Mouse (Mus musculus) intestine, embryonic 15.5 days (tissue): Measurements from ENCODE around the gene Cstf2. TPM values are rescaled to one million over a fixed set of nuclear protein-coding genes. Genes with fewer than 3 reads are reported as not detected.
A peak's percentile ranks its signal among the peaks of the same experiment; 100 is the strongest.

ENCODE experiments used
- ATAC-seq: fragments of 200-750 bp; cut with Nextera tagmentation; 2 replicates; pipeline ENCODE4 v1.8.0; 2017; ENCODE audit warnings: moderate TSS enrichment, moderate library complexity
- H3K27ac ChIP-seq: fragments of 300-500 bp; sonication (generic); 2 replicates; pipeline ENCODE4 v1.5.1; 2015; ENCODE audit warnings: mild to moderate bottlenecking, inconsistent platforms
- H3K27me3 ChIP-seq: fragments of 300-500 bp; sonication (generic); replicated peaks from 2 replicates; pipeline ENCODE4 v1.6.1; 2015; ENCODE audit warnings: inconsistent platforms
- H3K36me3 ChIP-seq: fragments of 300-500 bp; sonication (generic); 2 replicates; pipeline ENCODE4 v1.6.1; 2015; ENCODE audit warnings: inconsistent platforms
- H3K4me1 ChIP-seq: fragments of 300-500 bp; sonication (generic); replicated peaks from 2 replicates; pipeline ENCODE4 v1.6.1; 2015; ENCODE audit warnings: inconsistent platforms
- H3K4me2 ChIP-seq: fragments of 300-500 bp; sonication (generic); replicated peaks from 2 replicates; pipeline ENCODE4 v1.6.1; 2015; ENCODE audit warnings: mild to moderate bottlenecking, inconsistent platforms
- H3K4me3 ChIP-seq: fragments of 300-500 bp; sonication (generic); replicated peaks from 2 replicates; pipeline ENCODE4 v1.5.1; 2015; ENCODE audit warnings: inconsistent platforms
- H3K9ac ChIP-seq: fragments of 300-500 bp; sonication (generic); 2 replicates; pipeline ENCODE4 v1.6.1; 2015; ENCODE audit warnings: inconsistent platforms
- H3K9me3 ChIP-seq: fragments of 300-500 bp; sonication (generic); 2 replicates; pipeline ENCODE4 v1.6.1; 2016; ENCODE audit warnings: inconsistent platforms
- WGBS: fragments of 180-500 bp; shearing (Covaris S2); methylation state at CpG from one replicate; pipeline ENCODE4 v1.1.7; 2015; 5-methylcytosine and 5-hydroxymethylcytosine counted together
- polyA plus RNA-seq: library from polyadenylated mRNA; unstranded; fragments of >200 nt; fragmentation: Nextera tagmentation; extraction: Ambion mirVana; gene quantifications from 2 replicates; pipeline ENCODE4 v1.2.1, GENCODE M21; 2015

The Cstf2 gene
- 34.7 and 42.2 TPM in 2 replicates for polyA plus RNA-seq

- ATAC-seq = peak; percentile 98
- Histone ChIP-seq H3K9ac (peak within 1 kb of the TSS; percentile 67), H3K4me2 (peak within 1 kb of the TSS; percentile 49), H3K9me3 (no peaks in the 10 kb centered on the region), H3K4me1 (no peaks in the 10 kb centered on the region), H3K27ac (peak within 1 kb of the TSS; percentile 87), H3K27me3 (no peaks in the 10 kb centered on the region), H3K36me3 (no peaks in the 10 kb centered on the region), H3K4me3 (peak within 1 kb of the TSS; percentile 59)
- 19% methylated on average over 52 of the region's 77 CpGs for WGBS
Measured at GRCm38 (mm10) chrX:134058987-134059712, at the start of gene Cstf2. Gene Cstf2, plus strand, starts transcription at chrX:134059187.

- no peak overlapping the region for H3K4me2 ChIP-seq
- no peaks in the 10 kb centered on the region for H3K36me3 ChIP-seq
- peak; percentile 53; the same call in 1 of the 2 replicates for ATAC-seq
- no peaks in the 10 kb centered on the region for H3K9me3 ChIP-seq
- no peak overlapping the region for H3K27ac ChIP-seq
- H3K27me3 ChIP-seq = no peaks in the 10 kb centered on the region
- no peak overlapping the region for H3K4me3 ChIP-seq
- 19% methylated on average over 9 of the region's 9 CpGs for WGBS
- H3K9ac ChIP-seq = no peak overlapping the region
- no peaks in the 10 kb centered on the region for H3K4me1 ChIP-seq
Measured at GRCm38 (mm10) chrX:134019005-134019404, 40.0 kb upstream of the Cstf2 start.

- no peak overlapping the region for H3K4me2 ChIP-seq
- 42% methylated on average over 5 of the region's 5 CpGs for WGBS
Measured at GRCm38 (mm10) chrX:134020664-134021063, 38.3 kb upstream of the Cstf2 start.

GRCm38 (mm10) chrX:134048994-134049393 is 10.0 kb upstream of the Cstf2 start:
- no peak overlapping the region for H3K9ac ChIP-seq
- H3K27ac ChIP-seq = no peak overlapping the region
- no peaks in the 10 kb centered on the region for H3K9me3 ChIP-seq
- no peaks in the 10 kb centered on the region for H3K4me1 ChIP-seq
- H3K4me3 ChIP-seq = no peak overlapping the region
- H3K27me3 ChIP-seq = no peaks in the 10 kb centered on the region
- ATAC-seq = no peak
- WGBS = 68% methylated on average over 1 of the region's 1 CpGs
- H3K4me2 ChIP-seq = no peak overlapping the region
- H3K36me3 ChIP-seq = no peaks in the 10 kb centered on the region

More at GRCm38 (mm10) chrX:134020664-134021063, 38.3 kb upstream of the Cstf2 start:
- no peaks in the 10 kb centered on the region for H3K27me3 ChIP-seq
- no peak overlapping the region for H3K27ac ChIP-seq
- H3K9me3 ChIP-seq = no peaks in the 10 kb centered on the region
- no peak overlapping the region for H3K4me3 ChIP-seq
- H3K36me3 ChIP-seq = no peaks in the 10 kb centered on the region
- H3K4me1 ChIP-seq = no peaks in the 10 kb centered on the region
- ATAC-seq = no peak
- no peak overlapping the region for H3K9ac ChIP-seq

GRCm38 (mm10) chrX:134056897-134057296 is 2.1 kb upstream of the Cstf2 start:
- H3K4me1 ChIP-seq = no peaks in the 10 kb centered on the region
- ATAC-seq = no peak
- WGBS = 83% methylated on average over 2 of the region's 2 CpGs

GRCm38 (mm10) chrX:134058040-134058875 is 729 bp upstream of the Cstf2 start:
- no peak overlapping the region for H3K9ac ChIP-seq
- H3K27me3 ChIP-seq = no peaks in the 10 kb centered on the region
- peak overlapping the region; percentile 26; the same call in 1 of the 2 replicates for H3K4me2 ChIP-seq
- H3K4me1 ChIP-seq = no peaks in the 10 kb centered on the region
- no peaks in the 10 kb centered on the region for H3K36me3 ChIP-seq
- 66% methylated on average over 14 of the region's 14 CpGs for WGBS
- no peaks in the 10 kb centered on the region for H3K9me3 ChIP-seq
- no peak overlapping the region for H3K27ac ChIP-seq
- peak overlapping the region; percentile 59 for H3K4me3 ChIP-seq
- no peak for ATAC-seq

More at GRCm38 (mm10) chrX:134056897-134057296, 2.1 kb upstream of the Cstf2 start:
- H3K27ac ChIP-seq = no peak overlapping the region
- H3K27me3 ChIP-seq = no peaks in the 10 kb centered on the region
- no peak overlapping the region for H3K9ac ChIP-seq
- no peak overlapping the region for H3K4me2 ChIP-seq
- H3K36me3 ChIP-seq = no peaks in the 10 kb centered on the region
- no peaks in the 10 kb centered on the region for H3K9me3 ChIP-seq
- no peak overlapping the region for H3K4me3 ChIP-seq

- peak overlapping the region; percentile 59 for H3K4me3 ChIP-seq
- peak overlapping the region; percentile 87 for H3K27ac ChIP-seq
- 20% methylated on average over 10 of the region's 10 CpGs for WGBS
- H3K4me2 ChIP-seq = peak overlapping the region; percentile 49
- no peaks in the 10 kb centered on the region for H3K36me3 ChIP-seq
- no peaks in the 10 kb centered on the region for H3K27me3 ChIP-seq
- H3K4me1 ChIP-seq = no peaks in the 10 kb centered on the region
- ATAC-seq = no peak
- H3K9me3 ChIP-seq = no peaks in the 10 kb centered on the region
- peak overlapping the region; percentile 67 for H3K9ac ChIP-seq
Measured at GRCm38 (mm10) chrX:134059764-134060163, 777 bp downstream of the Cstf2 start.

- H3K9ac ChIP-seq = no peak overlapping the region
- no peaks in the 10 kb centered on the region for H3K4me1 ChIP-seq
- WGBS = 80% methylated on average over 1 of the region's 1 CpGs
- no peak overlapping the region for H3K27ac ChIP-seq
- ATAC-seq = no peak
- no peak overlapping the region for H3K4me3 ChIP-seq
- H3K9me3 ChIP-seq = no peaks in the 10 kb centered on the region
- no peak overlapping the region for H3K4me2 ChIP-seq
- peaks cover 5% of the 10 kb centered on the region; the same call in 1 of the 2 replicates for H3K36me3 ChIP-seq
- H3K27me3 ChIP-seq = no peaks in the 10 kb centered on the region
Measured at GRCm38 (mm10) chrX:134085453-134085852, 26.5 kb downstream of the Cstf2 start.

GRCm38 (mm10) chrX:134102641-134103040 is 43.7 kb downstream of the Cstf2 start:
- H3K27ac ChIP-seq = no peak overlapping the region
- no peaks in the 10 kb centered on the region for H3K36me3 ChIP-seq
- no peak overlapping the region for H3K4me2 ChIP-seq
- H3K4me3 ChIP-seq = no peak overlapping the region
- H3K9me3 ChIP-seq = no peaks in the 10 kb centered on the region
- no peaks in the 10 kb centered on the region for H3K4me1 ChIP-seq
- no peak overlapping the region for H3K9ac ChIP-seq
- no peak for ATAC-seq
- WGBS = 71% methylated on average over 2 of the region's 2 CpGs
- no peaks in the 10 kb centered on the region for H3K27me3 ChIP-seq

GRCm38 (mm10) chrX:134111767-134112166 is 52.8 kb downstream of the Cstf2 start:
- 63% methylated on average over 3 of the region's 3 CpGs for WGBS

GRCm38 (mm10) chrX:134116417-134116816 is 57.4 kb downstream of the Cstf2 start:
- Histone ChIP-seq H3K4me1 (no peaks in the 10 kb centered on the region), H3K4me3 (no peak overlapping the region), H3K9ac (no peak overlapping the region), H3K4me2 (no peak overlapping the region), H3K36me3 (no peaks in the 10 kb centered on the region), H3K9me3 (no peaks in the 10 kb centered on the region), H3K27me3 (no peaks in the 10 kb centered on the region), H3K27ac (no peak overlapping the region)
- ATAC-seq = no peak
- 65% methylated on average over 3 of the region's 3 CpGs for WGBS

More at GRCm38 (mm10) chrX:134111767-134112166, 52.8 kb downstream of the Cstf2 start:
- Histone ChIP-seq H3K4me2 (no peak overlapping the region), H3K9ac (no peak overlapping the region), H3K4me1 (no peaks in the 10 kb centered on the region), H3K36me3 (no peaks in the 10 kb centered on the region), H3K27me3 (no peaks in the 10 kb centered on the region), H3K27ac (no peak overlapping the region), H3K9me3 (no peaks in the 10 kb centered on the region), H3K4me3 (no peak overlapping the region)
- ATAC-seq = no peak

GRCm38 (mm10) chrX:134128549-134128948 is 69.6 kb downstream of the Cstf2 start:
- no peak for ATAC-seq
- Histone ChIP-seq H3K4me2 (no peak overlapping the region), H3K4me3 (no peak overlapping the region), H3K36me3 (no peaks in the 10 kb centered on the region), H3K27me3 (no peaks in the 10 kb centered on the region), H3K9ac (no peak overlapping the region), H3K4me1 (no peaks in the 10 kb centered on the region), H3K9me3 (no peaks in the 10 kb centered on the region), H3K27ac (no peak overlapping the region)
- WGBS = 77% methylated on average over 3 of the region's 3 CpGs
